Mouse (Mus musculus): Measurements from ENCODE around the gene Hdac7.

Gene Hdac7

GRCm38 (mm10) chr15:97752491-97752890 is 91.8 kb downstream of the Hdac7 start:
- H3K36me3 ChIP-seq (ENCODE audit: control insufficient read depth, insufficient read depth, low read length, poor library complexity, severe bottlenecking) = no peaks in the 10 kb centered on the region
- H3K27me3 ChIP-seq (ENCODE audit: control insufficient read depth, insufficient read depth, low read length, poor library complexity, severe bottlenecking) = no peaks in the 10 kb centered on the region
- DNase-seq (ENCODE audit: low read depth, low spot score) = no peak

DNA sequence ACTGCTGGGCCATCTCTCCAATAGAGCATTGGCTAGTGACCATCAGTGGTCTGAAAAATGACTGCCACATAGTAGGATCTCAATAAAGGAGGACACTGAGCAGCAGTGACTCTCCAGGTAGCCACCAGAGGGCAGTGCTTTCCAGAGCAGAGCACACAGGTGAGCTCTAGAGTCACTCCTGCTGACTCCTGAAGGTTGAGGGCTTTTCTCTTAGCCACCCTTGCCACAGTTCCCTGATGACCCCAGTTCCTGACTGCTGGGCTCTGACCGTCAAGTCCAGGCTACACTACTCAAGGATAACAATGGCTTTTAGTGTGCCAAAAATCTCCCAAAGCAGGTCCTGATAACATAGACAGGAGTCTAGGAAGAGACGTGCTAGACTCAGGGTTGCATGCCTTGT is 92.6 kb downstream of the Hdac7 start:
- Histone ChIP-seq H3K36me3 (ENCODE audit: control insufficient read depth, insufficient read depth, low read length, poor library complexity, severe bottlenecking) (no peaks in the 10 kb centered on the region), H3K27me3 (ENCODE audit: control insufficient read depth, insufficient read depth, low read length, poor library complexity, severe bottlenecking) (no peaks in the 10 kb centered on the region)
- DNase-seq (ENCODE audit: low read depth, low spot score) = peak; percentile 71

DNA sequence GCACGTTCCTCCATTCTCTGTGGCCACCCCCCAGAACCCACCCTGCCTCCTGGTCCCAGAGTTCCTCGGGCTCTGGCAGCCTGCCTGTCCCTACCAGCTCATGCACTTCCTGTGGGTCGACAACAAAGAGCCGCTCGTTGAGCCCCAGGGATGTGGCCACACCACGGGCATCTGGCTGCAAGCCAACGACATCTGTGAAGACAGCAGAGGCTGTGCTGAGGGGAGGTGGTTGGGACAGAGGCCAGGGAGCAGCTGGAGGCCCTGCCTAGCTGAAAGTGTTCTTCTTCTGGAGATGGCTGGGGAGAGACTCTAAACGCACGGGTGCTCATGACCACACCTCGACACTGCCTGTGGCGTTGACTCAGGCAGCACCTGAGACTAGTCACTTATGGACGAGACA is 93.6 kb downstream of the Hdac7 start:
- Histone ChIP-seq H3K36me3 (ENCODE audit: control insufficient read depth, insufficient read depth, low read length, poor library complexity, severe bottlenecking) (no peaks in the 10 kb centered on the region), H3K27me3 (ENCODE audit: control insufficient read depth, insufficient read depth, low read length, poor library complexity, severe bottlenecking) (no peaks in the 10 kb centered on the region)
- peak; percentile 50 for DNase-seq (ENCODE audit: low read depth, low spot score)

GRCm38 (mm10) chr15:97749841-97750240 is 94.5 kb downstream of the Hdac7 start:
- no peak for DNase-seq (ENCODE audit: low read depth, low spot score)
- Histone ChIP-seq H3K36me3 (ENCODE audit: control insufficient read depth, insufficient read depth, low read length, poor library complexity, severe bottlenecking) (no peaks in the 10 kb centered on the region), H3K27me3 (ENCODE audit: control insufficient read depth, insufficient read depth, low read length, poor library complexity, severe bottlenecking) (no peaks in the 10 kb centered on the region)

- DNase-seq (ENCODE audit: low read depth, low spot score) = no peak
- no peaks in the 10 kb centered on the region for H3K27me3 ChIP-seq (ENCODE audit: control insufficient read depth, insufficient read depth, low read length, poor library complexity, severe bottlenecking)
- no peaks in the 10 kb centered on the region for H3K36me3 ChIP-seq (ENCODE audit: control insufficient read depth, insufficient read depth, low read length, poor library complexity, severe bottlenecking)
Measured at GRCm38 (mm10) chr15:97749397-97749796, 94.9 kb downstream of the Hdac7 start.

- no peaks in the 10 kb centered on the region for H3K27me3 ChIP-seq (ENCODE audit: control insufficient read depth, insufficient read depth, low read length, poor library complexity, severe bottlenecking)
- DNase-seq (ENCODE audit: low read depth, low spot score) = no peak
- no peaks in the 10 kb centered on the region for H3K36me3 ChIP-seq (ENCODE audit: control insufficient read depth, insufficient read depth, low read length, poor library complexity, severe bottlenecking)
Measured at GRCm38 (mm10) chr15:97748964-97749363, 95.3 kb downstream of the Hdac7 start.

GRCm38 (mm10) chr15:97748309-97748708 is 96.0 kb downstream of the Hdac7 start:
- Histone ChIP-seq H3K36me3 (ENCODE audit: control insufficient read depth, insufficient read depth, low read length, poor library complexity, severe bottlenecking) (no peaks in the 10 kb centered on the region), H3K27me3 (ENCODE audit: control insufficient read depth, insufficient read depth, low read length, poor library complexity, severe bottlenecking) (no peaks in the 10 kb centered on the region)
- DNase-seq (ENCODE audit: low read depth, low spot score) = no peak

DNA sequence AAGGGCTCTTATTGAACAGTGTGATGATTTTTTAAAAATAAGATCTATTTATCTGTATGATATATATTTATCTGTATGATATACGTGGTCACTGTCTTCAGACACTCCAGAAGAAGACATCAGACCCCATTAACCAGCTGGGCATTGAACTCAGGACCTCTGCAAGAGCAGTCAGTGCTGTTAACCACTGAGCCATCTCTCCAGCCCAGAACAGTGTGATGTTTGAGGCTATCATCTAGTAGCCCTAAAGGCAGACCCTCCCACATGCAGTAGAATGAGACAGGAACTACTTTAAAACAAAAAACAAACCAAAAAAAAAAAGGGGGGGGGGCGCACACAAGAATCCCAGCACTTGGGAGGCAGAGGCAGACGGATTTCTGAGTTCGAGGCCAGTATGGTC is 96.8 kb downstream of the Hdac7 start:
- no peak for DNase-seq (ENCODE audit: low read depth, low spot score)
- Histone ChIP-seq H3K27me3 (ENCODE audit: control insufficient read depth, insufficient read depth, low read length, poor library complexity, severe bottlenecking) (no peaks in the 10 kb centered on the region), H3K36me3 (ENCODE audit: control insufficient read depth, insufficient read depth, low read length, poor library complexity, severe bottlenecking) (no peaks in the 10 kb centered on the region)

GRCm38 (mm10) chr15:97746748-97747147 is 97.6 kb downstream of the Hdac7 start:
- Histone ChIP-seq H3K36me3 (ENCODE audit: control insufficient read depth, insufficient read depth, low read length, poor library complexity, severe bottlenecking) (no peaks in the 10 kb centered on the region), H3K27me3 (ENCODE audit: control insufficient read depth, insufficient read depth, low read length, poor library complexity, severe bottlenecking) (no peaks in the 10 kb centered on the region)
- DNase-seq (ENCODE audit: low read depth, low spot score) = no peak

DNA sequence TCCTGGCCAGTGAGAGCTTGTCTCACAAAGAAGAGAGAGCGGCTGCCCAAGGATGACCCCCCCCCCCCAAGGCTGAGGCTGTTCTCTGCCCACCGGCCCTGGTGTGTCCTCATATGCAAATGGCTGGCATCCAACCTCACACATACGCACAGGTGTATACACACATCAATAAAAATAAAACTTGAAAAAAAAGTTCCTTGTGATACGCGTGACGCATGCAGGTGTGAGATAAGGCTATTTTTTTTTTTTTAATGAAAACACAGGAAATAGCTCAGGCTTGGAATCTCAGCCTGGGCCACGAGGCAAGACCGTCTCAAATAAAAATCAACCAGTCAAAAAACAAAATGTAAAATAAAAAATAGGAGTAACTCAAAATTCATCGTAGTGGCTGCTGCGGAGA is 98.0 kb downstream of the Hdac7 start:
- no peaks in the 10 kb centered on the region for H3K27me3 ChIP-seq (ENCODE audit: control insufficient read depth, insufficient read depth, low read length, poor library complexity, severe bottlenecking)

GRCm38 (mm10) chr15:97745331-97745730 is 99.0 kb downstream of the Hdac7 start:
- no peak for DNase-seq (ENCODE audit: low read depth, low spot score)
- Histone ChIP-seq H3K27me3 (ENCODE audit: control insufficient read depth, insufficient read depth, low read length, poor library complexity, severe bottlenecking) (no peaks in the 10 kb centered on the region), H3K36me3 (ENCODE audit: control insufficient read depth, insufficient read depth, low read length, poor library complexity, severe bottlenecking) (no peaks in the 10 kb centered on the region)

More for the DNA sequence above, 98.0 kb downstream of the Hdac7 start:
- DNase-seq (ENCODE audit: low read depth, low spot score) = no peak
- no peaks in the 10 kb centered on the region for H3K36me3 ChIP-seq (ENCODE audit: control insufficient read depth, insufficient read depth, low read length, poor library complexity, severe bottlenecking)

GRCm38 (mm10) chr15:97744930-97745329 is 99.4 kb downstream of the Hdac7 start:
- no peaks in the 10 kb centered on the region for H3K27me3 ChIP-seq (ENCODE audit: control insufficient read depth, insufficient read depth, low read length, poor library complexity, severe bottlenecking)
- H3K36me3 ChIP-seq (ENCODE audit: control insufficient read depth, insufficient read depth, low read length, poor library complexity, severe bottlenecking) = no peaks in the 10 kb centered on the region
- peak; percentile 80 for DNase-seq (ENCODE audit: low read depth, low spot score)

- H3K27me3 ChIP-seq (ENCODE audit: control insufficient read depth, insufficient read depth, low read length, poor library complexity, severe bottlenecking) = no peaks in the 10 kb centered on the region
- peak; percentile 30 for DNase-seq (ENCODE audit: low read depth, low spot score)
- no peaks in the 10 kb centered on the region for H3K36me3 ChIP-seq (ENCODE audit: control insufficient read depth, insufficient read depth, low read length, poor library complexity, severe bottlenecking)
Measured at GRCm38 (mm10) chr15:97743961-97744525, 100.3 kb downstream of the Hdac7 start.

DNA sequence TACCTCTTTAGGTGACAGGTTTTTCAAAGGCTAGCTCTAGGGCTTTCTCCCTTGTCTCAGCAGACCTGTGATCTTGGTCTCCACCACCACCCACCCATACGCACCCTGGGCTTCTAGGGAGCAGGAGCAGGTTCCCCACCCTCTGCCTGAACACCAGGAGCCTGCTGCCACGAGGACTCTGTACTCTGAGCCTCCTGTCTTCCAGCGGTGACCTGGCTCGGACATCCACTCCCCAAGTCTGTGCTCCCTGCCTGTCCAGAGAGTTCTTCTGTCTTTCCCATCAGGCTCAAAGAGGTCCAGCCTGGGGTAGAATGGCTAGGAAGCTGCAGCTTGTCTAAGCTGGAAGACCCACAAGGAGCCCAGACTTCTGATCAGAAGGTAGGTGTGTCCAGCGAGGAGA is 101.1 kb downstream of the Hdac7 start:
- Histone ChIP-seq H3K36me3 (ENCODE audit: control insufficient read depth, insufficient read depth, low read length, poor library complexity, severe bottlenecking) (no peaks in the 10 kb centered on the region), H3K27me3 (ENCODE audit: control insufficient read depth, insufficient read depth, low read length, poor library complexity, severe bottlenecking) (no peaks in the 10 kb centered on the region)
- DNase-seq (ENCODE audit: low read depth, low spot score) = no peak

All from splenic B cell, adult 2 months (primary cell).